Mouse (Mus musculus) stomach, embryonic 15.5 days (tissue): ENCODE results near the gene Dbil5. TPM values are rescaled to one million over a fixed set of nuclear protein-coding genes. Genes with fewer than 3 reads are reported as not detected.

ENCODE experiments used
- ATAC-seq: fragments of 200-750 bp; cut with Nextera tagmentation; 2 replicates; pipeline ENCODE4 v1.8.0; 2017; ENCODE audit warnings: low read depth, moderate number of reproducible peaks, moderate TSS enrichment; ENCODE audit not compliant: insufficient read depth, low FRiP score
- H3K27ac ChIP-seq: fragments of 300-500 bp; sonication (generic); 2 replicates; pipeline ENCODE4 v1.5.1; 2015; ENCODE audit warnings: mild to moderate bottlenecking, inconsistent platforms
- H3K27me3 ChIP-seq: fragments of 300-500 bp; sonication (generic); replicated peaks from 2 replicates; pipeline ENCODE4 v1.6.1; 2015; ENCODE audit warnings: inconsistent platforms
- H3K36me3 ChIP-seq: fragments of 300-500 bp; sonication (generic); 2 replicates; pipeline ENCODE4 v1.6.1; 2015; ENCODE audit warnings: inconsistent platforms
- H3K4me1 ChIP-seq: fragments of 300-500 bp; sonication (generic); 2 replicates; pipeline ENCODE4 v1.6.1; 2015; ENCODE audit warnings: inconsistent platforms
- H3K4me2 ChIP-seq: fragments of 300-500 bp; sonication (generic); 2 replicates; pipeline ENCODE4 v1.6.1; 2015; ENCODE audit warnings: mild to moderate bottlenecking, inconsistent platforms
- H3K4me3 ChIP-seq: fragments of 300-500 bp; sonication (generic); replicated peaks from 2 replicates; pipeline ENCODE4 v1.5.1; 2015; ENCODE audit warnings: inconsistent platforms
- H3K9ac ChIP-seq: fragments of 300-500 bp; sonication (generic); 2 replicates; pipeline ENCODE4 v1.6.1; 2015; ENCODE audit warnings: inconsistent platforms
- H3K9me3 ChIP-seq: fragments of 300-500 bp; sonication (generic); 2 replicates; pipeline ENCODE4 v1.6.1; 2016; ENCODE audit warnings: inconsistent platforms
- WGBS: fragments of 180-500 bp; shearing (Covaris S2); methylation state at CpG from one replicate; pipeline ENCODE4 v1.1.7; 2015; 5-methylcytosine and 5-hydroxymethylcytosine counted together
- polyA plus RNA-seq: library from polyadenylated mRNA; unstranded; fragments of >200 nt; fragmentation: Nextera tagmentation; extraction: Ambion mirVana; gene quantifications from 2 replicates; pipeline ENCODE4 v1.2.1, GENCODE M21; 2015

The Dbil5 gene
- polyA plus RNA-seq, 1 experiment from 2014 or later, result 1.5 TPM

DNA sequence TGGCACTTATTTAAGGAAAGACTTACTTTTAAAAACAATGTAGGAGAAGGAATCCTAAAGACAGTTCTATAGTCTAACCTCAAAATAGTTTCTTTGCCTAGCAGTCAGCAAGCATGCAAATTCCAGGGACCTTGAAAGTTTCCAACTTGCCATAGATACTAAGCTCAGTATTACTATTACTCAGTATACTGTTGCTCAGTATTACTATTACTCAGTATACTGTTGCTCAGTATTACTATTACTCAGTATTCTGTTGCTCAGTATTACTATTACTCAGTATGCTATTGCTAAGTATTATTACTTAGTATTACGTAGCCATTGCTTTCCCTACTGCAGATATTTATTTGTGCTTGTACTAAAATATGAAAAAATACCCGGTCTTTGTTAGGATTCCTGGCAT is 22.3 kb downstream of the Dbil5 start:
- H3K4me3 ChIP-seq, result no peak overlapping the region
- no peaks in the 10 kb centered on the region for H3K27me3 ChIP-seq
- H3K36me3 ChIP-seq, result peaks cover 11% of the 10 kb centered on the region
- no peak for ATAC-seq
- 0 out of 2 replicates have a peak, but pooled peaks cover 3% of the 10 kb centered on the region for H3K4me1 ChIP-seq
- WGBS, result 92% methylated on average over 2 of the region's 2 CpGs
- no peak overlapping the region for H3K27ac ChIP-seq
- H3K9me3 ChIP-seq, result no peaks in the 10 kb centered on the region
- H3K9ac ChIP-seq, result no peak overlapping the region
- H3K4me2 ChIP-seq, result no peak overlapping the region

GRCm38 (mm10) chr11:76242901-76243810 is 25.7 kb downstream of the Dbil5 start, which contains the start of the genes Mrm3 and Glod4:
Gene Mrm3, plus strand, starts transcription at chr11:76243715.
Gene Glod4, minus strand, starts transcription at chr11:76243725.
- Histone ChIP-seq H3K9me3 (no peaks in the 10 kb centered on the region), H3K27me3 (no peaks in the 10 kb centered on the region), H3K4me2 (peak within 1 kb of the TSS; percentile 80), H3K4me3 (peak within 1 kb of the TSS; percentile 86), H3K9ac (peak within 1 kb of the TSS; percentile 83), H3K27ac (peak within 1 kb of the TSS; percentile 74), H3K4me1 (0 out of 2 replicates have a peak, but pooled peaks cover 6% of the 10 kb centered on the region), H3K36me3 (peaks cover 11% of the 10 kb centered on the region)
- peak; percentile 81 for ATAC-seq
- under 1% methylated on average over 61 of the region's 61 CpGs for WGBS

- H3K36me3 ChIP-seq, result peaks cover 11% of the 10 kb centered on the region
- H3K27me3 ChIP-seq, result no peaks in the 10 kb centered on the region
- H3K27ac ChIP-seq, result peak overlapping the region; percentile 74
- 2% methylated on average over 34 of the region's 34 CpGs for WGBS
- peak overlapping the region; percentile 86 for H3K4me3 ChIP-seq
- peak overlapping the region; percentile 80 for H3K4me2 ChIP-seq
- H3K9ac ChIP-seq, result peak overlapping the region; percentile 83
- H3K9me3 ChIP-seq, result no peaks in the 10 kb centered on the region
- H3K4me1 ChIP-seq, result 0 out of 2 replicates have a peak, but pooled peaks cover 6% of the 10 kb centered on the region
- no peak; the same call in 1 of the 2 replicates for ATAC-seq
Observed at GRCm38 (mm10) chr11:76243811-76244546, 26.6 kb downstream of the Dbil5 start.

- H3K4me3 ChIP-seq, result no peak overlapping the region
- H3K27me3 ChIP-seq, result no peaks in the 10 kb centered on the region
- H3K9ac ChIP-seq, result no peak overlapping the region
- H3K4me2 ChIP-seq, result no peak overlapping the region
- H3K27ac ChIP-seq, result no peak overlapping the region
- H3K9me3 ChIP-seq, result no peaks in the 10 kb centered on the region
- peaks cover 14% of the 10 kb centered on the region for H3K36me3 ChIP-seq
- H3K4me1 ChIP-seq, result 0 out of 2 replicates have a peak, but pooled peaks cover 6% of the 10 kb centered on the region
- ATAC-seq, result no peak
Observed at GRCm38 (mm10) chr11:76246439-76246838, 29.0 kb downstream of the Dbil5 start.

GRCm38 (mm10) chr11:76247239-76247638 is 29.8 kb downstream of the Dbil5 start:
- Histone ChIP-seq H3K4me1 (0 out of 2 replicates have a peak, but pooled peaks cover 6% of the 10 kb centered on the region), H3K9ac (no peak overlapping the region), H3K36me3 (peaks cover 14% of the 10 kb centered on the region), H3K4me3 (no peak overlapping the region), H3K4me2 (no peak overlapping the region), H3K9me3 (no peaks in the 10 kb centered on the region), H3K27me3 (no peaks in the 10 kb centered on the region), H3K27ac (no peak overlapping the region)
- WGBS, result 57% methylated on average over 2 of the region's 2 CpGs
- no peak for ATAC-seq

- Histone ChIP-seq H3K4me3 (no peak overlapping the region), H3K4me2 (no peak overlapping the region), H3K9me3 (no peaks in the 10 kb centered on the region), H3K27me3 (no peaks in the 10 kb centered on the region), H3K4me1 (0 out of 2 replicates have a peak, but pooled peaks cover 5% of the 10 kb centered on the region), H3K9ac (no peak overlapping the region), H3K27ac (no peak overlapping the region), H3K36me3 (peaks cover 17% of the 10 kb centered on the region)
- WGBS, result 60% methylated on average over 3 of the region's 3 CpGs
- no peak for ATAC-seq
Observed at GRCm38 (mm10) chr11:76252036-76252435, 34.6 kb downstream of the Dbil5 start.

DNA sequence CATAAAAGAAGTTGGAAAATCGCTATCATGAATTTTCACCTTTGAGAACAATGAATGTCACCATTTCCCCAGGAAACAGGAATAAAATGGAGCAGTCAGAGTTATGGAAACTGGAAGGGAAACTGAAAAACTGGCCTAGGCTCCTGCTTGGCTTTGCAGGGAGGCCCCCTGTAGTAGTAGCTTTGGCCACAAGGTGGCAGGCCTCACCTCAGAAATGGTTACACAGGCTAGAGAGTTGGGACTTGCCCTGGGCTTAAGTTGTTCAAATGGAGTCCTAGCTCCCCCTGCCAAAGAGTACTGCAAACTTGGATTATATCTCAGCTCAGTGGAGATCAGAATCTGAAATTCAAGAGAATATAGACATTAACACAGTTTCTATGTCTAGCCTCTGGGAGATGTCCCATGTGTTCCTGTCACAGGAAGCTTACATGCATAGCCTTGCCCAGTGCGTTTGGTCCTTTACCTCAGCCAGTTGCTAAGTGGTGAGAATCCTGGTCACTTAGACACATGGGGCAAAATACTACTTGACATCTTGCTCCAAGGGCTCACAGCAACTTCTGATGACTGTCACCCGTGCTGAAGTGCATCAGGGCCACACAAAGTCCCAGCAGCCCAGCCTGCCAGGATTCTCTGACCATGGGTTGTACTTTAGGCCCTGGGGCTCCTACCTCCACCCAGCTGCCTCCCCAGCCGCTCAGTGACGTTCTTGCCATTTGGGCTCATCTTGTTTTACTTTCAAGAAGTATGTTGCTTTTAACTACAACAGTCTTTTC is 35.9 kb downstream of the Dbil5 start:
- no peak overlapping the region for H3K9ac ChIP-seq
- H3K4me3 ChIP-seq, result no peak overlapping the region
- no peaks in the 10 kb centered on the region for H3K27me3 ChIP-seq
- H3K36me3 ChIP-seq, result peaks cover 17% of the 10 kb centered on the region
- 44% methylated on average over 5 of the region's 5 CpGs for WGBS
- no peaks in the 10 kb centered on the region for H3K9me3 ChIP-seq
- H3K27ac ChIP-seq, result peak overlapping the region; percentile 44; the same call in 1 of the 2 replicates
- H3K4me1 ChIP-seq, result 0 out of 2 replicates have a peak, but pooled peaks cover 5% of the 10 kb centered on the region
- ATAC-seq, result peak; percentile 54
- H3K4me2 ChIP-seq, result no peak overlapping the region

- Histone ChIP-seq H3K27me3 (no peaks in the 10 kb centered on the region), H3K4me2 (no peak overlapping the region), H3K4me1 (0 out of 2 replicates have a peak, but pooled peaks cover 5% of the 10 kb centered on the region), H3K9ac (no peak overlapping the region), H3K4me3 (no peak overlapping the region), H3K27ac (peak overlapping the region; percentile 44; the same call in 1 of the 2 replicates), H3K9me3 (no peaks in the 10 kb centered on the region), H3K36me3 (peaks cover 17% of the 10 kb centered on the region)
- WGBS, result 67% methylated on average over 4 of the region's 4 CpGs
- no peak for ATAC-seq
Observed at GRCm38 (mm10) chr11:76253918-76254264, 36.5 kb downstream of the Dbil5 start.

DNA sequence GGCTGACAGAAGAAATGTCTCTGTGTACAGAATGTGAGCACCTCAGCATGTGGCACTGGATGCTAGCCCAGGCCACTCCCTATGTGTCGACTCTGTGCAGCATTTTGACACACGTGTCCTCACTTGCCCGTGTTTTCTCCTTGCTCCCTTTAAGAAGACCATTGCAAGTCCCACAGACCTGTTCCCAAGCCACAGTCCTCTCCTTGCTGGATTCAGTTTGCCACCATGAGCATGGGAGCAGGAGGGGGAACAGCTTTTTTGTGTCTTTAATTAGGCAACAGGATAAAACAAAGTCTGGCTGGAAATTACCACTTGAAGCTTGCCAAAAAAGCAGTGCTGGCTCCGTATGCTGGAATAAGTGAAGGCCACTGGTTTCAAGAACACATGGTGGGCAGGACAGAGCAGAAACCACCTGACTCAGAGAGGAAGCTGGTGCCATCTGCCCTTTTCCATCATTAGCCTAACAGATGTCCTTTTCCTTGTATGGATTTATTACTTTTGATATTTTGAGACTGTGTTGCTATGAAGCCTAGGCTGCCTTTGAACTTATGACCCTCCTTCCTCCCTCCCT is 38.1 kb downstream of the Dbil5 start:
- no peaks in the 10 kb centered on the region for H3K9me3 ChIP-seq
- H3K36me3 ChIP-seq, result peaks cover 8% of the 10 kb centered on the region
- no peak overlapping the region for H3K9ac ChIP-seq
- H3K4me2 ChIP-seq, result no peak overlapping the region
- H3K27me3 ChIP-seq, result no peaks in the 10 kb centered on the region
- H3K27ac ChIP-seq, result no peak overlapping the region
- 64% methylated on average over 4 of the region's 4 CpGs for WGBS
- no peak for ATAC-seq
- H3K4me3 ChIP-seq, result no peak overlapping the region
- 0 out of 2 replicates have a peak, but pooled peaks cover 5% of the 10 kb centered on the region for H3K4me1 ChIP-seq

DNA sequence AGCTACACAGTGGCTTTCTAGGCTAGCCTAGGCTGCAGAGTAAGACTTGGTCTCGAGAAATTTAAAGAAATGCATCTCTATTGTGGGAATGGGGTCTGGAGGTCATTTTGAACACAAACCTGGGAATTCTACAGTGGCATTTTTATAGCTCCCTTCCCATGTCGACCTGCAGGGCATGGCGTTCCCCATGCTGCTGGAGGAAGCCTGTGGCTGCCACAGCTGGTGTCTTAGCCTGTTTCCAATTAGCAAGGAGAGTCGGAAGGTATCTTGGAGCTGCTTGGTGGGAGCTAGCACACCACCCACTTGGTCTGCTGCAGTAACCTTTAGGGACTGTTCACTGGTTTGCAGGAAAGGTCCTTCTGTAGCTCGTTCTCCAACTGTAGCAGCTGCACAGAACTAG is 38.7 kb downstream of the Dbil5 start:
- Histone ChIP-seq H3K4me1 (0 out of 2 replicates have a peak, but pooled peaks cover 5% of the 10 kb centered on the region), H3K9ac (no peak overlapping the region), H3K27ac (no peak overlapping the region), H3K9me3 (no peaks in the 10 kb centered on the region), H3K4me2 (no peak overlapping the region), H3K27me3 (no peaks in the 10 kb centered on the region), H3K4me3 (no peak overlapping the region), H3K36me3 (peaks cover 3% of the 10 kb centered on the region; the same call in 1 of the 2 replicates)
- WGBS, result 42% methylated on average over 5 of the region's 5 CpGs
- ATAC-seq, result no peak

DNA sequence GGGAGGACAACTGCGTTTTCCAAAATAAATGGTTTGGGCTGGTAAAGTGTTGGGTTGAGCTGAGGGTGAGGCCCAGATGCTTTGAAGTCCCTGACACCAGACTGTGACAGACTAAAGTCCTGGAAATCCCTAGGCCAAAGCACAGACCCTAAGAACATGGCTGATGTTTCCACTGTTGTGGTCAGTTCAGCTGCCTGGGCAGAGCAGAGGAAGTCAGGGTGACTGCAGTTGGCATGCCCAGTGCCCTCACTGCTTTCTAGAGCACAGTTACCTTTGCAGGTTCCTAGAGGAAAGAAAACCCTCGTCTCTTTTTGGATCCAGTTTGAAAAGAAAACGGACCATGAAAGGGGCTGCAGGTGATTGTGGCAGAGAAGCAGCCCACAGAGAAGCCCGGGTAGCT is 40.0 kb downstream of the Dbil5 start:
- no peaks in the 10 kb centered on the region for H3K27me3 ChIP-seq
- no peak for ATAC-seq
- H3K9ac ChIP-seq, result no peak overlapping the region
- H3K9me3 ChIP-seq, result no peaks in the 10 kb centered on the region
- H3K4me1 ChIP-seq, result 0 out of 2 replicates have a peak, but pooled peaks cover 5% of the 10 kb centered on the region
- 73% methylated on average over 4 of the region's 4 CpGs for WGBS
- H3K4me3 ChIP-seq, result no peak overlapping the region
- H3K4me2 ChIP-seq, result no peak overlapping the region
- no peak overlapping the region for H3K27ac ChIP-seq
- peaks cover 3% of the 10 kb centered on the region; the same call in 1 of the 2 replicates for H3K36me3 ChIP-seq
